Mouse (Mus musculus): ENCODE measurements around the gene Dut.

Dut gene

GRCm38 (mm10) chr2:125247108-125247961 lies at the start of gene Dut:
TSS of gene Dut (plus strand) at chr2:125247190.
- DNase-seq (ENCODE audit: low read depth in 1 of 2, low spot score in 2 of 2), result peak; percentile 65 to 78

- no peak for DNase-seq (ENCODE audit: low read depth in 1 of 2, low spot score in 2 of 2)
Observed at GRCm38 (mm10) chr2:125208894-125209596, 37.9 kb upstream of the Dut start.

- DNase-seq (ENCODE audit: low read depth in 1 of 2, low spot score in 2 of 2), result no peak
Observed at GRCm38 (mm10) chr2:125211831-125212510, 35.0 kb upstream of the Dut start.

- DNase-seq (ENCODE audit: low read depth in 1 of 2, low spot score in 2 of 2), result no peak
Observed at GRCm38 (mm10) chr2:125214592-125214991, 32.4 kb upstream of the Dut start.

GRCm38 (mm10) chr2:125217286-125217685 lies 29.7 kb upstream of the Dut start:
- no peak for DNase-seq (ENCODE audit: low read depth in 1 of 2, low spot score in 2 of 2)

- no peak for DNase-seq (ENCODE audit: low read depth in 1 of 2, low spot score in 2 of 2)
Observed at GRCm38 (mm10) chr2:125218566-125218965, 28.4 kb upstream of the Dut start.

- no peak for DNase-seq (ENCODE audit: low read depth in 1 of 2, low spot score in 2 of 2)
Observed at GRCm38 (mm10) chr2:125219268-125219667, 27.7 kb upstream of the Dut start.

GRCm38 (mm10) chr2:125221673-125222072 lies 25.3 kb upstream of the Dut start:
- DNase-seq (ENCODE audit: low read depth in 1 of 2, low spot score in 2 of 2), result no peak

- DNase-seq (ENCODE audit: low read depth in 1 of 2, low spot score in 2 of 2), result no peak
Observed at GRCm38 (mm10) chr2:125228472-125229409, 18.2 kb upstream of the Dut start.

GRCm38 (mm10) chr2:125232183-125232582 lies 14.8 kb upstream of the Dut start:
- DNase-seq (ENCODE audit: low read depth in 1 of 2, low spot score in 2 of 2), result no peak

- no peak for DNase-seq (ENCODE audit: low read depth in 1 of 2, low spot score in 2 of 2)
Observed at GRCm38 (mm10) chr2:125233537-125233936, 13.5 kb upstream of the Dut start.

GRCm38 (mm10) chr2:125234049-125234448 lies 12.9 kb upstream of the Dut start:
- no peak for DNase-seq (ENCODE audit: low read depth in 1 of 2, low spot score in 2 of 2)

- no peak for DNase-seq (ENCODE audit: low read depth in 1 of 2, low spot score in 2 of 2)
Observed at GRCm38 (mm10) chr2:125245545-125246285, 1.3 kb upstream of the Dut start.

- DNase-seq (ENCODE audit: low read depth in 1 of 2, low spot score in 2 of 2), result no peak
Observed at GRCm38 (mm10) chr2:125246669-125247068, 321 bp upstream of the Dut start.

- DNase-seq (ENCODE audit: low read depth in 1 of 2, low spot score in 2 of 2), result no peak
Observed at GRCm38 (mm10) chr2:125247962-125248235, 909 bp downstream of the Dut start.

- DNase-seq (ENCODE audit: low read depth in 1 of 2, low spot score in 2 of 2), result no peak
Observed at GRCm38 (mm10) chr2:125248256-125248655, 1.3 kb downstream of the Dut start.

GRCm38 (mm10) chr2:125249339-125249738 lies 2.3 kb downstream of the Dut start:
- DNase-seq (ENCODE audit: low read depth in 1 of 2, low spot score in 2 of 2), result no peak

- DNase-seq (ENCODE audit: low read depth in 1 of 2, low spot score in 2 of 2), result no peak
Observed at GRCm38 (mm10) chr2:125249874-125250273, 2.9 kb downstream of the Dut start.

GRCm38 (mm10) chr2:125251781-125252180 lies 4.8 kb downstream of the Dut start:
- no peak for DNase-seq (ENCODE audit: low read depth in 1 of 2, low spot score in 2 of 2)

- no peak for DNase-seq (ENCODE audit: low read depth in 1 of 2, low spot score in 2 of 2)
Observed at GRCm38 (mm10) chr2:125252275-125252674, 5.3 kb downstream of the Dut start.
